Mouse (Mus musculus): ENCODE measurements at regions not wholly inside any gene's neighbourhood (a gene's known extent, or its start where the extent isn't known, plus 50 kb on each side); places are given as distances from the start of the nearest gene placed in this dataset.
"Not testable (repeated sequence)": the region's sequence is repeated elsewhere in the genome, so short reads cannot be mapped to it uniquely, and the experiment has no call there.

DNA sequence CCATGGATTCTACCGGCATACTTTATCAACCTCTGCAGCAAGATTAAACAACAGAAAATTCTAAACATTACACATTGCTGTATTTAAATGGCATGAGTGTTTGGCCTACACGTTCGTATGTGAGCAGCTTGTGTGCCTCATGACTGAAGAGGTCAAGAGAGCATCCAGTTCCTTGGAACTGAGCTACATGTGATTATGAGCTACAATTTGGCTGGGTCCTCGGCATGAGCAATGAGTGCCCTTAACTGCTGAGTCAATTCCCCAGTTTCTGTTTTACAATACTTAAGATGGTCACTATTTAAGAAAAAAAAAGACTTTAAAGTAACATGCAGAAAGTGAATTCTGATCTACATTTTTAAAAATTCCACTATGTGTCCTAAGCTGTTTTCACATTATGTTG, 338.4 kb upstream of the Gpc6 start:
- no peak for DNase-seq (ENCODE audit: low spot score)

DNA sequence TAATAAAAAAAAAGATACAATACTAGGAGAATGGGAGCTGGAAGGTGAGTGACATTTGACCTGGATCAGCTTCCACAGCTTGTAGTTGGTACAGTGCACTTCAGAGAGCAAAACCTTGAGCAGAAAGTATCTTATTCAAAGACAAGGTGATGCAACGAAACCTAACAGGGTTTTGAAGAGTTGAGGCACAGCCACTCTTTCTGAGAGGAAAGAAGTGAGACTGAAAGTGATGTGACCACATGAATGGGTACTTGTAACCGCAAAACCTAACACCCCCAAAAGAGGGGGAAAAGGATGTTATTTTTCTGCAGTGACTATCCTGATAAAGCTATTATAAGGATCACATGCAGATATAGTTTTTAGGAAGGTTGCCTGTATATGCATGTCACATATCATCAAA, 335.6 kb upstream of the Gpc6 start:
- no peak for DNase-seq (ENCODE audit: low spot score)

DNA sequence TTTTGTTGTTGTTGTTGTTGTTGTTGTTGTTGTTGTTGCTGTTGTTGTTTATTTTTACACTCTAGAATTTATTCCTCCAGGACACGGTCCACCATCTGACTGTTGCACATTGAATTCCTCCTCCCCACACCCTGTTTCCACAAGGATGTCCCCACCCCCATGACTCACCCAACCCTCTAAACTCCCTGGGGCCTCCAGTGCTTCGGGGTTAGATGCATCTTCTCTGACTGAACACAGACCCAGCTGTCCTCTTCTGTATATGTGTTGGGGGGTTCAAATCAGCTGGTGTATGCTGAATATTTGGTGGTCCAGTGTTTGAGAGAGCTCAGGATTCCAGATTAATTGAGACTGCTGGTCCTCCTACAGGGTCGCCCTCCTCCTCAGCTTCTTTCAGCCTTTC, 335.0 kb upstream of the Gpc6 start:
- no peak for DNase-seq (ENCODE audit: low spot score)

DNA sequence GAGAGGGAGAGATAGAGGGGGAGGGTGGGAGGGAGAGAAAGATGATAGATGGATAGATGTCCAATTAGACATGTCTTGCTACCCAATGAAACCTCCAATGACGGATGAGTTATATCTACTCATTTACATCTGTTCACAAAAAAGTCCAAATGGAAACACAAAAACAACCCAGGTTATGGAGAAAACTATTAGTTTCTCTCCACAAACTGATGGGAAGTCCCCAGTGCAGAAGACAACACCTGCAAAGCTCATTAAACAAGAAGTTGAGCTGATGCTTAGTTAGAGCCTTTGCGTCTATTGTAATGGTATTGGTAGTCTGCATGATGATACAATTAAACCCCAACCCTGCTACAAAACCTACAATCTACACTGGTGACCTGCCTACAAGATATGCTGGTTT, 317.0 kb upstream of the Gpc6 start:
- DNase-seq (ENCODE audit: low spot score): no peak

DNA sequence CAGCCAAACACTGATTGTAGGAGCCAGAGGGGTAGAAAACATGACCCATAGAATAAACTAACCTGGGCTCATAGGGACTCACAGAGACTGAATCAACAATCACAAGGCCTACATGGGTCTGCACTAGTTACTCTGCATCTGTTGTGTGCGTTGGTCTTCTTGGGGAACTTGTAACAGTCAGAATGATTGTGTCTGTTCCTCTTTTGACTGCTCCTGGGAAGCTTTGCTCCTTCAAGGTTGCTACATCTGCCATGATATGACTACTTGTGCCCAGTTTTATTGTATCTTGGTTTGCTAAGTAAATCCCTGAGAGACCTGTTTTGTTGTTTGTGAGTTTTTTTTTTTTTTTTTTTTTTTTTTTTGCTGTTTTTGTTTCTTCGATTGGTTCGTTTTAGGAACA, 313.9 kb upstream of the Gpc6 start:
- no peak for DNase-seq (ENCODE audit: low spot score)

DNA sequence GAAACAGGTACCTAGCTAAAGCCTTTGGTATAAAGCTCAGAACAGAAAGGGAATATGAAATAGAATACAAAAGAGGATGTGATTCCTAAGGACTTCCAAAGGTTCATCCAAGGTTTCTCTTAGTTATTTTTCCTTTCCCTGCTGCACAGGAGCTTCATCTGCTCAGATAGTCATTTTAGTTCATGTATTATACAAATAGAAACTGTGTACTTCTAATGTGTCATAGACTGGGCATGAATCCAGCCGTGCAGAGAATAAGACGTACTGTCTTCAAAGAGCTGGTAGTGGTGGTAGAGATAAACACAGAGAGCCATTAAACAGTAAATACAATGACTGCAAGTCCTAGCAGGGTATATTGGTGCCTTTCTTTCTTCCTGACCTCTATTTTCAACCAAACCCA, 292.9 kb upstream of the Gpc6 start:
- peak; percentile 44 for DNase-seq (ENCODE audit: low spot score)

DNA sequence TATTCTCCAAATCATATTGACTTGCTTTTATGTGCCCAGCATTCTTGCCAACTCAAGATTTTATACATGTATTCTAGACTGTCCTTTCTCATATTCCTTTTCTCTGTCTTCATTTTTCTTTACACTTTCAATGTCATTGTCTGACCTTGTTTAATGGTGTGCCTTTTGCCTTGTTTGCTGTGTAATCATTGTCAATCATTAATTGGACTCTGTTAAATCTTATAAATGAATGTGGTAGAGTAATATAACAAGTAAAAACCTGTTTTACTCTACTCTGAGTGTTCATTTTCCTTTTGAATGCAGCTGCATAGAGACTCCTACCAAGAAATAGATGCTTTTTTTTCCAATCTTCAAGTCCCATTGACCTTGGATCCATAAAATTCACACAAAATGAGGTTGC, 283.0 kb upstream of the Gpc6 start:
- no peak for DNase-seq (ENCODE audit: low spot score)

DNA sequence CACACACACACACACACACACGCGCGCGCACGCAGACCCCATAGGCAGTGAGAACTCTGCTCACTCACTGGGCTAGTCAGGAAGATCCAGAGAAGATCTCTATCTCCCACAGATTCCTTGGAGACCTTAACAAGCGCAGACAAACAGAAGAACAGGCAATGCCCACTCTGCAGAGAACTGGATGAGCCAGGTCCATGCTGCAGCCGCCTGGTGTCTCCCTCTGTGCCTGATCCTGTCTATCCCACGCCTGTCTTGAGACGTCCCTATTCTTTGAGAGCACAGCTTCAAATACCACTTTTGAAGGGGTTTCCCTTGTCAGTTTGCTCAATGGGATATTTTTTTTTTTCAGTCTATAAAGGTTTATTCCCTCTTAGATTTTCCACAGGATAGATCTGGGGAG, 273.2 kb upstream of the Gpc6 start:
- DNase-seq (ENCODE audit: low spot score): no peak

DNA sequence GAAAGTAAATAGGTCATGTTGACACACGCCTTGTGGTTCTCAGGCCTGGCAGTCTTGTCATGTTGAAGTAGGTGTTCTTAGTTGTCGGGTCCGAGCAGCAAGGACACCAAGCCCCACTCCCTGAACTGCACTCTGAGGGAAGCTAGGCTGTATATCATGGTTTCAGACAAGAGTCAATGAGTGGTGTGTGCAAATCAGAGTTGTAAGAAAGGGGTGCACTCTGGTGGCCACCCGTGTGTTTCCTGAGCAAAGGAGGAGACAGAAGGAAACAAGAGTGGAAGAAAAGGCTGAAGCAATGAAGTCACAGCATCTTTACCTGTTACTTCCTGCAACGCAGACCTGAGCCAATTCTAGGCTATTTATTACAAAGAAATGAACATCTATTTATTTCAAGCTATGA, 241.2 kb upstream of the Gpc6 start:
- no peak for DNase-seq (ENCODE audit: low spot score)

DNA sequence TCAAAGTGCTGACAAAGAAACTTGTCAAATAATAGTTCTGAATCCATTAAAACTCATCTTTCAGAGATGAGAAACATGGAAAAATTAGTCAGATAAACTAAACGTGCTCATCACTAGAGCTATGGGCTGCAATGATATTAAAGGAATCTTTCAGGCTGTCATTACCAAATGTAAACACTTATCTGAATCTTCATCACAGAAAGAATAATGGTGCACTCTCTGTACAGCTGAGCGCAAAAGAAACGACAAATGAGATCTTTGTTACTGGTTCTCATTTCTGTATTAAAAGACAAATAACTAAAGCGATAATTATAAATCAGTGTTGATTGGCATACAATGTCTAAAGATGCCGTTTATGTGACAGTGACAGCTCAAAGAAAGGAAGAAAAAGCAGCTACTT, 227.4 kb upstream of the Gpc6 start:
- DNase-seq (ENCODE audit: low spot score): no peak

DNA sequence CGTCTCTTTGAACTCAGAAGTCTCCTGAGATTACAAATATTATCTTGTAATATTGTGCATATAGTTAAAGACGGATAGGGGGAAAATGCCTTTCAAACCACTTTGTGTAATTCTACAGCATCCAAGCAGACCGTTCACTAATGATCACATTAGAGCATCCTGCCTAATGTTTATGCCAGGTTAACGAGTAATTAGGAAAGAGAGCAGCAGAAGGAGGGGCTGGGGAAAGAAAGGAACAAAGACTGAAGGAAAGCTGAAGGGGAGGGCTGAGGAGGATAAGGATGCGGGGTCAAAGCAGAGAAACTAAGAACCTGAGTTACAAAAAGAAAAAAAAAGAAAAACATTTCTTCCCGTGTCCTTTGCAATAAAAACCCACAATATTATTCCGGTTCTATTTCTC, 226.7 kb upstream of the Gpc6 start:
- no peak for DNase-seq (ENCODE audit: low spot score)

DNA sequence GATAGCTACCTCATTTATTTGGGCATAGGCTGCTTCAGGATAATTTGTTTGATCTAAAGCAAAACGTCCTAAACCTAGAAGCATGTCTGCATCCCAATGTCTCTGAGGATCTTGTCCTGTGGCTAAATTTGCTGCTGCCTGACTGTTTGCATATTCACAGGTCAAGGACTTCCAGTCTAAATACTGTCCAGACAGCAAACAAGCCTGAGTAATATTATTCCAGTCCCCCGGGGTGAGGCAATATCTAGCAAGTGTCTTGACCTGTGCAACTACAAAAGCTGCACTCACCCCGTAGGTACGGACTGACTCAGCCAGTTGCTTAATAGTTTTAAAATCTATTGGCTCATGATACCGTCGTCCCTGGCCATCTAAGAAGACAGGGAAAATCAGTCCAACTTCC, 190.5 kb upstream of the Gpc6 start:
- not testable (repeated sequence) for DNase-seq (ENCODE audit: low spot score)

DNA sequence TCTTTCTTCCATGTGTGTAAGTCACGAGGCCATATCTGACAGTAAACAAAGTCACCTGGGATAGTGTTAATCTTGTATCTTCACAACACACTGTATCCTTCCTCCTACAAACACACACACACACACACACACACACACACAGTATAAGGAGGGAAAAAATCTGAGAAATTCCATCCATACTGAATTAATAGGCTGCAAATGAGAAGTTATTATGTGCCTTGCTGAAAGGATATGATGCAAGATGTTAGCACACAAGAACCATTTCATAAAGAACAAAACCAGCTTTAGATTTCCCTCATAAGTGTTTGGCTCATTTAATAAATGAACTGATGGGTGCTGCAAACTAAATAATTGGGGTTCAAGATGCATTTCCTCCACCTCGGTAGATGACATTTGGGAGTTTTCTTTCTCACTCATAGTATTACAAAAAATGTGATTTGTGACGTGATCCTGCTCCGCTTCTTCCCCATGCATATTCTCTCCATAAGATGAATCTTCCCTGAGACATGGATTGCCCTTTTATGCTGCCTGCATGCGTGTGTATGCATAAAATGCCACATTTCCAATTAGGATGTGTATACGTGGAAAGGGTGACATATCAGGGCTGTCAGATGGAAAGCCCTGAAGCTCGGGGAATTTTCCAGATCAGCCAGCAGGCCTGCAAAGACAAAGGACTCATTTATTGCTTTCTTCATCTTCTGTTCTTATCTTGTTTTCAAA, 170.5 kb upstream of the Gpc6 start:
- no peak for DNase-seq (ENCODE audit: low spot score)

DNA sequence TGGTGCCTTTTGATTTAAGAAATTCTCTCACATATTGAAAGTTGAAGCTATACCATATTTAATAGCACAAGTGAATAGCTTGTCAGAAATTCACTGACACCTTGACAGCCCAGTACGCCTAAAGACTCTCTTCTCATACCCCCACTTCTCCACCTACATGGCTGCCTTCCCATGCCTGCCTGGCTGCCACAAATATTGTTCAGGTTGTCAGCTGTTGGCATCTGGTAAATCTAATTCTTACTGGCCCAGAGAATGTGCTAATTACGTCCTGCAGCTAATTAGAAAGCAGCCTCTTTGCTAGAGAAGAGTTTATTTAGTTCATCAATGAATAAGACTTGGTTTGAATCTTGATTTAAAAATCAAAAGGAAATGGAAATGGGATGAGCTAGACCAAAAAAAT, 163.7 kb upstream of the Gpc6 start:
- no peak for DNase-seq (ENCODE audit: low spot score)

DNA sequence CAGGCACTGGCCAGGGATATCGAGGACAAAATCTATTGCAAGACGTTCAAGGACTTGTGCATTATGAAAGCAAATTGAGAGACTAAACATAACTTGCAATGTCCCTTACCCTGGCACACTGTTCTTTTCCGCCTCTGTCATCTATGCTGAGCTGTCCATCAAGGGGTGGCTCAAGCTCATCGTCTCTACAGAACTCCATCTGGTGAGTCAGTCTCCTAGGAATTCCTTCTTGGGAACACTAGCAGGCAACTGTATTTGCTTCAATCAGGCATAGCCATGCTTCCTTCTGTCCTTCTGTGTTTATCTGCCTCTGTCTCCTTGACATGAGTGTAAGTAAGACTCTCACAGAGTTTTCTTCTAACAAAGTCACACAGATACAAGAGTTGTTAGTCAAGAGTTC, 154.0 kb upstream of the Gpc6 start:
- DNase-seq (ENCODE audit: low spot score): no peak

DNA sequence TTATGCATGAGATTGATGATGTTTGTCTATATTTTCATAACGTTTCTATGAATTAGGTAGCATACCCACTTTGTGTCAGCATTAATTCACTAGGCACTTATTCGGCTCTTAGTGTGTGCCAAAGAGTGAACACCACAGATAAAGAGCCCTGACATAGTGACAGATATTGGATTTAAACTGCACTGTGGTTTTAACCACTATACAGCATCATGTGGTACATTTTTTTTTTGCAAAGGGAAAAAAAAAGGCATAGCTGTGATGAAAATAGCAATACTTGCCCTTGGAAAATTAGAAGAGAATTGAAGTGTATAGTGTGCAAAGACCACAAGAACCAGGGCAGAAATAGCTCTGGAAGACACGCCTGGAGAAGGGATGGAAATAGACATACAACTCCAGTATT, 153.4 kb upstream of the Gpc6 start:
- no peak for DNase-seq (ENCODE audit: low spot score)

DNA sequence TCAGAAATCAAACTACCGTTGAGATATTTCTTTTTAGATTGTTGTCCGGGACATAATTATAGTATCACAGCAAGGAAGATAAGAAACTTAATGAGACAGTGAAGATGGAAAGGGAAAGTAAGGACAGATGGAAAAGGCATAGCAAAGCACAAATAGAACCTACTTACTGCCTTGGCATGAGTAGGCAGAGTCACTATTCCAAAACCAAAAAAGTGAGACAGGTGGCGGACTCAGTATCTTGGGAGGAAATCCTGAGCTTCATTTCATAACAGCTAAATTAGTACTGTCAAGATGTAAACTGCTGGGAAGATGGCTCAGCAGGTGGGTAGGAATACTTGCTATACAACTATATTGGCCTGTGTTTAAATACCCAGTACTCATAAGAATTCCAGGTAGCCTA, 145.5 kb upstream of the Gpc6 start:
- no peak for DNase-seq (ENCODE audit: low spot score)

DNA sequence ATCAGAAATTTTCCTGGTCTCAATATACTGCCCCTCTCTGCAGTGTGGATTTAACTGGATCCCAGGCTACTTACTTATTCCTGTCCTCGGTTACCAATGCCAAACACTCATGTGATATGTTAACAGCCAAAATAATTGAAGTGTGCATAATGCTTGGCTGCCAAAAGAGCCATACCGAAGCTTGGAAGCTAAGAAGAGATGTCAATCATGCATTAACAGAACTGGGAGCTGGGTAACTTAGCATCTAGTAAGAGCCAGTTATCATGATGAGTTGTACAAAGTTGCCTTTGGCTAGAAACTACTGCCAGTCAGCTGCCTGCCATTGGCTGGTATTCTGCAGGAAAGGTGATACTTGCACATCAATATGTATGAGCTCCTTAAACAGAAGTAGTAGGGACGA, 141.3 kb upstream of the Gpc6 start:
- no peak for DNase-seq (ENCODE audit: low spot score)

DNA sequence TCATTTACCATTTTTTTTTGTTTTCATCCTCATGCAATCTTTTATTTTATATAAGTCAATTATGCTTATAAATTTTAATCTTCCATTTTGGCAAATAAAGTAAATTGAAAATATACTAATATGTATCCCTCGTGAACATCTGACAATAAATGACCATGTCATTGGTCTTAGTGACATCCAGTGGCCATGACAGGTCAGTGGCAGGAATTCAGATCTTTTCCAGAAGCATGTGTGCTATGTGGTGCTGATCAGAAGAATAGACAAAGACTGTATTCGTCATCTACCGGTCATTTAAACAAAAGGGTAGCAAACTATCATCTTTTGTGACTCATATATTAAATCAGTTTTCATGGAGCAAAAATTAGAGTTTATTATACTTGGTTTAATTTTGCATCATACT, 118.6 kb upstream of the Gpc6 start:
- DNase-seq (ENCODE audit: low spot score): no peak

DNA sequence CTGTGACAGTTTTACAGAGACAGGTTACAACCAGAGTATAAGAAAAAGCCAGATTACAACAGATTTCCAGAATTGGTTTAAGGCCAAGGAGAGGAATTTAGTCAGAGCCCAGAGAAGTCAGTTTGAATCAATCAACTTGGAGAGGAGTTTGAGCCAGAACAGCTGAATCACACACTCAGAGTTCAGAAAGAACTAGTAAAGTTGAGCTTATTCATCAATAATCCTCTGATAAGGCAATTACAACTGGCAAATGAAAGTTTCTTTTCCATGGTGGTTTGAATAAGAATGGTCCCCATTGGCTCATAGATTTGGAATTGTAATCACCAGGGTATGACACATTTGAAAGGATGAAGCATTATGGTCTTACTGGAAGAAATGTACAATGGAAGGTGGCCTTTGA, 116.5 kb upstream of the Gpc6 start:
- no peak for DNase-seq (ENCODE audit: low spot score)

DNA sequence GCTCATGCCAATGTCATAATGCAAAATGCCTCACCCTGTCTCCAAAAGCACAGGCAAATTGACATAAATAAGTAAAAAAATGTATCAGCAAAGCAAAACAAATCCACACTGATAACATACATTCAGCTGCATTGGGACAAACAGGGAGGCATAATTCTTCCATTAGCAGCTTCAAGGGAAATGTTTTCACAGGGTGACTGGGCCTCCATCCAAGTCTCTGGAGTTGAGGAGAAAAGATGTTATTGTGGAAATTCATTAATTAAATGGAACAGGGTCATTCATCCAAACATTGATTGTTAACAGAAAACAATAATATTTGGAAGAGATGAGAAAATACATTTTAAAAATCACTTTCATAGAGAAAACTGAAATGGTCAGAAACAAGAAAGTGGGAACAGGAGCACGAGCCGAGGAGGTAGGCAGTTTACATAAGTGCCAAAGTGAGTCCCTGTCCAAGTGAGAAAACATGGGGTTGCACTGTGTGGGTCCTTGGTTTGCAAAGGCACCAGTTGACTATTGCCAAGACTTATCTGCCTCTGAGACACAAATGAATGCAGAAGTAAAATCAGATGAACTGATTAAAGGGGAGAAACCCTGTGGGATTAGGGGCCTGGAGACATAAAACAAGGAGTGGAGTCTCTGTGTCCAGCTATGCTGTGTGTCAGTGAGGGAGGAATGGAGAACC, 114.3 kb upstream of the Gpc6 start:
- DNase-seq (ENCODE audit: low spot score): no peak

DNA sequence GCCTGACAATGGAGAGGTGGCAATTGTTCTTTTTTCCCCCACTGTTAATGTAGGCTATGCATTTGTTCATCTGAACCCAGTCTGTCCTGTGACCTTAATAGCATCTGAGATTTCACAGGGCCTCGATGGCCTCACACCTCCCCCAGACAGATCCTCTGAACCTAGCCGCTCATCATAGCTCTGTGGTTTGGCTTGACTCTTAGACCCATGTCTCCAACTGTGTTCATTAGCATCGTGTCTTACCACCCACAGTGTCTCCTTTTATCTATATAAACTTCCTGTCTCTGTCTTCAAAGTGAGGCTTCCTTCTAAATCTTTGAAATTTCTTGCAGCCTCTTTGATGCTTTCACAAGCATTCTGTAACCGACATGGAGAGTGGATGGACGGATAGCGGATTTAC, 87.9 kb upstream of the Gpc6 start:
- no peak for DNase-seq (ENCODE audit: low spot score)

DNA sequence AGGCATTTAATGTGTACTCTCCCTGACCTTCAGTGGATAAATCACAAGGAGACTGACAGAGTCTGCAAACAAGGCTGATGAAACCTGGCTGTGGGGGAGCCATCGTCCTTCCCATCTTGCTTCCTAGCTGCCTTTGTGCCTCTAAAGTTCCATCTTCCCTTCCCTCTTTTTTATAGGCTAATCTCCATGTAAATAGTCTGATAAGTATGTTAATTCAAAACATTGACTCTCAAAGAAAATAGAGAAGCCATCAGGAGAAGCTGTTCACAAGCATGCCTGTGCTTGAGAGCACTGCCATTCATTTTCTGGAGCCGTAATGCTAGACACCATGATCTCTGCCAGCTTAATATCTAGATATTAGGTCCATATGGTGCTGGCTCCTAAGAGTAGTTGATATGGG, 55.7 kb upstream of the Gpc6 start:
- no peak for DNase-seq (ENCODE audit: low spot score)

DNA sequence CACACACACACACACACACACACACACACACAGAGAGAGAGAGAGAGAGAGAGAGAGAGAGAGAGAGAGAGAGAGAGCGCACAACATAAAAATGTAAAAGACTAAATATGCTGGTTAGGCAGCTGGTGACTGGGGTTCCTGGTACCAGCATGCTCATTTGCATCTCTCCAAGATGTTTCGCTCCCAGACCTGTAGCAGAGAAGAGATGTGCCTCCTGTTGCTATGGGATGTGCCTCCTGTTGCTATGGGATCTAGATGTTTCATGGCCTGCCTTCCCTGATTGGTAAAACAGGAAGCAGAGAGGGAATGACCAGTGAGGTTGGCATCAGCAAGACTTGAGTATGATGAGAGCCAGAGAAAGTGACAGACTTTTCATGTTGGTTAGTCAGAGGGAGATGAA, 55.1 kb upstream of the Gpc6 start:
- DNase-seq (ENCODE audit: low spot score): no peak

All from testis, postnatal 10 days (tissue).